In genomic region chr5:104398001-104398400, GRCm38 (mm10) we compare ENCODE assay signal across 29 mouse cellular contexts. TPM values are rescaled to one million over a fixed set of nuclear protein-coding genes. Genes with fewer than 3 reads are reported as not detected.
DNase-seq lines count a peak whose midpoint lies in the region; ATAC-seq and TF ChIP-seq lines count a peak whose summit lies in the region.
"Had no signal": no experiment of that assay in that cellular context is flagged by ENCODE, and none has a peak within 500 bp of the region (broad histone marks: within the 10 kb centered on the region; RNA-seq: fewer than 3 reads in every experiment).

No protein-coding gene starts in this region.

- WGBS in intestine, embryonic 14.5 days, result 89% methylated on average over 1 of the region's 1 CpGs
- whole genome bisulfite sequencing in intestine, embryonic 15.5 days, result 67% methylated on average over 1 of the region's 1 CpGs
- WGBS in liver, adult 2 months, result 67% methylated on average over 1 of the region's 1 CpGs
- 31% methylated on average over 1 of the region's 1 CpGs for WGBS in liver, postnatal 0 days (ENCODE audit: insufficient replicate concordance)
- 65% methylated on average over 1 of the region's 1 CpGs for WGBS in embryonic facial prominence, embryonic 14.5 days
- WGBS in forebrain, embryonic 14.5 days, result 64% methylated on average over 1 of the region's 1 CpGs

- 0 out of 2 replicates have a peak overlapping the region, but pooled peaks have one; percentile 27 for H3K27ac ChIP-seq in intestine, embryonic 14.5 days (ENCODE audit: low read depth)
- no peak overlapping the region for H3K27ac ChIP-seq in intestine, embryonic 15.5 days
- H3K27ac ChIP-seq in liver, adult 2 months (replicated peaks; ENCODE audit: insufficient read depth, low read depth, low read length), result no peak overlapping the region
- H3K27ac ChIP-seq in liver, postnatal 0 days (ENCODE audit: low read depth), result no peak overlapping the region
- peak overlapping the region; percentile 34 for H3K27ac ChIP-seq in embryonic facial prominence, embryonic 14.5 days (replicated peaks; ENCODE audit: low read depth, low read length)
- H3K27ac ChIP-seq in forebrain, embryonic 14.5 days (ENCODE audit: low read depth, low read length), result no peak overlapping the region
- H3K27ac ChIP-seq: forebrain, embryonic 10.5 days; gastrocnemius, adult 2 months; heart, adult 2 months; heart, embryonic 13.5 days; hindbrain, embryonic 10.5 days; hindbrain, embryonic 15.5 days; liver, embryonic 13.5 days; midbrain, embryonic 13.5 days had no signal

- TF ChIP-seq EP300 in liver, postnatal 0 days (IDR thresholded peaks at IDR 0.05; ENCODE audit: low read depth), result no peak

- no peaks in the 10 kb centered on the region for H3K27me3 ChIP-seq in intestine, embryonic 14.5 days (replicated peaks; ENCODE audit: control insufficient read depth, insufficient read depth, low read length)
- H3K27me3 ChIP-seq in intestine, embryonic 15.5 days (replicated peaks), result no peaks in the 10 kb centered on the region
- no peaks in the 10 kb centered on the region for H3K27me3 ChIP-seq in liver, adult 2 months (ENCODE audit: control insufficient read depth, insufficient read depth, low read length)
- H3K27me3 ChIP-seq in liver, postnatal 0 days (ENCODE audit: insufficient read depth, low read length), result no peaks in the 10 kb centered on the region
- H3K27me3 ChIP-seq in embryonic facial prominence, embryonic 14.5 days (replicated peaks; ENCODE audit: control insufficient read depth, insufficient read depth, low read length), result no peaks in the 10 kb centered on the region
- H3K27me3 ChIP-seq in forebrain, embryonic 14.5 days (replicated peaks; ENCODE audit: control insufficient read depth, insufficient read depth, low read length), result no peaks in the 10 kb centered on the region
- H3K27me3 ChIP-seq: heart, embryonic 13.5 days; hindbrain, embryonic 15.5 days; liver, embryonic 13.5 days; midbrain, embryonic 13.5 days had no signal

- 0 out of 2 replicates have a peak, but pooled peaks cover 10% of the 10 kb centered on the region for H3K4me1 ChIP-seq in intestine, embryonic 14.5 days (replicated peaks; ENCODE audit: control insufficient read depth, insufficient read depth, low read length)
- H3K4me1 ChIP-seq in intestine, embryonic 15.5 days (replicated peaks), result 0 out of 2 replicates have a peak, but pooled peaks cover 2% of the 10 kb centered on the region
- peaks cover 6% of the 10 kb centered on the region for H3K4me1 ChIP-seq in liver, adult 2 months (ENCODE audit: control insufficient read depth, insufficient read depth, low read length)
- H3K4me1 ChIP-seq in liver, postnatal 0 days (ENCODE audit: insufficient read depth), result no peaks in the 10 kb centered on the region
- H3K4me1 ChIP-seq in embryonic facial prominence, embryonic 14.5 days (ENCODE audit: control insufficient read depth, insufficient read depth, low read length), result 0 out of 2 replicates have a peak, but pooled peaks cover 10% of the 10 kb centered on the region
- H3K4me1 ChIP-seq in forebrain, embryonic 14.5 days (ENCODE audit: control insufficient read depth, insufficient read depth, low read length), result no peaks in the 10 kb centered on the region
- H3K4me1 ChIP-seq: hindbrain, embryonic 15.5 days; liver, embryonic 13.5 days; midbrain, embryonic 13.5 days had no signal

- ATAC-seq in intestine, embryonic 14.5 days (replicated peaks; ENCODE audit: low FRiP score, low TSS enrichment, low read depth), result no peak
- no peak for ATAC-seq in intestine, embryonic 15.5 days
- ATAC-seq in liver, postnatal 0 days, result no peak
- no peak for ATAC-seq in embryonic facial prominence, embryonic 14.5 days (ENCODE audit: low read depth)
- ATAC-seq in forebrain, embryonic 14.5 days, result no peak
- ATAC-seq: CD4-positive, CD25-positive, alpha-beta regulatory T cell, adult 4 months; forebrain, embryonic 16.5 days; intestine, embryonic 16.5 days; midbrain, embryonic 13.5 days had no signal

- H3K36me3 ChIP-seq in intestine, embryonic 14.5 days (ENCODE audit: control insufficient read depth, insufficient read depth, low read length), result no peaks in the 10 kb centered on the region
- no peaks in the 10 kb centered on the region for H3K36me3 ChIP-seq in intestine, embryonic 15.5 days
- no peaks in the 10 kb centered on the region for H3K36me3 ChIP-seq in liver, adult 2 months (ENCODE audit: control insufficient read depth, insufficient read depth, low read length)
- no peaks in the 10 kb centered on the region for H3K36me3 ChIP-seq in liver, postnatal 0 days (replicated peaks; ENCODE audit: insufficient read depth, low read length)
- no peaks in the 10 kb centered on the region for H3K36me3 ChIP-seq in embryonic facial prominence, embryonic 14.5 days (ENCODE audit: control insufficient read depth, insufficient read depth, low read length)
- H3K36me3 ChIP-seq in forebrain, embryonic 14.5 days (ENCODE audit: control insufficient read depth, insufficient read depth, low read length), result no peaks in the 10 kb centered on the region
- H3K36me3 ChIP-seq: forebrain, embryonic 10.5 days; heart, embryonic 13.5 days; hindbrain, embryonic 10.5 days; hindbrain, embryonic 15.5 days; liver, embryonic 13.5 days; midbrain, embryonic 13.5 days had no signal

- TF ChIP-seq CTCF in liver, adult 2 months (IDR thresholded peaks at IDR 0.05; ENCODE audit: low read depth, low read length), result no peak
- TF ChIP-seq CTCF in liver, postnatal 0 days (IDR thresholded peaks at IDR 0.05; ENCODE audit: low read depth), result no peak

- no peak overlapping the region for H3K9ac ChIP-seq in intestine, embryonic 14.5 days (ENCODE audit: low read length)
- no peak overlapping the region for H3K9ac ChIP-seq in intestine, embryonic 15.5 days
- H3K9ac ChIP-seq in liver, adult 2 months (ENCODE audit: low read depth, low read length), result no peak overlapping the region
- H3K9ac ChIP-seq in liver, postnatal 0 days (replicated peaks), result no peak overlapping the region
- H3K9ac ChIP-seq in embryonic facial prominence, embryonic 14.5 days (ENCODE audit: low read depth, low read length), result no peak overlapping the region
- no peak overlapping the region for H3K9ac ChIP-seq in forebrain, embryonic 14.5 days (ENCODE audit: low read length)
- H3K9ac ChIP-seq: heart, embryonic 13.5 days; hindbrain, embryonic 15.5 days; liver, embryonic 13.5 days; midbrain, embryonic 13.5 days had no signal

- no peak overlapping the region for H3K4me3 ChIP-seq in intestine, embryonic 14.5 days (ENCODE audit: low read depth, low read length)
- H3K4me3 ChIP-seq in intestine, embryonic 15.5 days (replicated peaks), result no peak overlapping the region
- H3K4me3 ChIP-seq in liver, adult 2 months (ENCODE audit: insufficient read depth, low read depth, low read length), result no peak overlapping the region
- H3K4me3 ChIP-seq in liver, postnatal 0 days (ENCODE audit: low read depth, low read length), result no peak overlapping the region
- H3K4me3 ChIP-seq in embryonic facial prominence, embryonic 14.5 days (ENCODE audit: low read depth, low read length), result no peak overlapping the region
- H3K4me3 ChIP-seq in forebrain, embryonic 14.5 days (ENCODE audit: low read depth, low read length), result no peak overlapping the region
- H3K4me3 ChIP-seq: forebrain, embryonic 10.5 days; gastrocnemius, adult 2 months; heart, adult 2 months; heart, embryonic 13.5 days; hindbrain, embryonic 10.5 days; hindbrain, embryonic 15.5 days; liver, embryonic 13.5 days; megakaryocyte, embryonic 14.5 days; midbrain, embryonic 13.5 days had no signal

- no peaks in the 10 kb centered on the region for H3K9me3 ChIP-seq in intestine, embryonic 14.5 days (ENCODE audit: control insufficient read depth, low read length)
- no peaks in the 10 kb centered on the region for H3K9me3 ChIP-seq in intestine, embryonic 15.5 days
- H3K9me3 ChIP-seq in liver, postnatal 0 days (ENCODE audit: low read length), result no peaks in the 10 kb centered on the region
- H3K9me3 ChIP-seq in embryonic facial prominence, embryonic 14.5 days (ENCODE audit: control insufficient read depth, low read length), result no peaks in the 10 kb centered on the region
- no peaks in the 10 kb centered on the region for H3K9me3 ChIP-seq in forebrain, embryonic 14.5 days (replicated peaks; ENCODE audit: control insufficient read depth, low read length)
- H3K9me3 ChIP-seq: forebrain, embryonic 10.5 days; heart, embryonic 13.5 days; hindbrain, embryonic 10.5 days; hindbrain, embryonic 15.5 days; liver, embryonic 13.5 days; megakaryocyte, embryonic 14.5 days; midbrain, embryonic 13.5 days had no signal

- TF ChIP-seq POLR2A in liver, adult 2 months (IDR thresholded peaks at IDR 0.05; ENCODE audit: extremely low read depth, insufficient read depth, low read length), result no peak

- H3K4me2 ChIP-seq in intestine, embryonic 14.5 days (ENCODE audit: low read length), result no peak overlapping the region
- no peak overlapping the region for H3K4me2 ChIP-seq in intestine, embryonic 15.5 days (replicated peaks)
- no peak overlapping the region for H3K4me2 ChIP-seq in liver, postnatal 0 days (ENCODE audit: low read depth, low read length)
- no peak overlapping the region for H3K4me2 ChIP-seq in embryonic facial prominence, embryonic 14.5 days (ENCODE audit: low read depth, low read length)
- H3K4me2 ChIP-seq in forebrain, embryonic 14.5 days (ENCODE audit: low read length), result no peak overlapping the region
- H3K4me2 ChIP-seq: heart, embryonic 13.5 days; hindbrain, embryonic 15.5 days; liver, embryonic 13.5 days; midbrain, embryonic 13.5 days had no signal

- DNase-seq in intestine, embryonic 14.5 days (ENCODE audit: low spot score), result no peak
- peak; percentile 33 for DNase-seq in liver, adult 2 months (ENCODE audit: extremely low read depth, low read depth, low spot score)
- DNase-seq in liver, postnatal 0 days, result no peak
- peak; percentile 66 for DNase-seq in NIH3T3 (ENCODE audit: low read depth)
- peak; percentile 24 for DNase-seq in embryonic facial prominence, embryonic 14.5 days (ENCODE audit: low spot score)
- no peak for DNase-seq in embryo, embryonic 11 days
- no peak for DNase-seq in forebrain, embryonic 14.5 days (ENCODE audit: low spot score)
- DNase-seq: adrenal gland, adult 8-10 months; cerebellum, adult 2 months; cerebellum, postnatal 14 days; gastrocnemius, adult 2 months; gastrocnemius, postnatal 36 days; heart, adult 2 months; heart, postnatal 10 days; kidney, postnatal 10 days; liver, embryonic 13.5 days; lung, adult 2 months; lung, postnatal 36 days; thymus, postnatal 4 days had no signal

- H3K79me2 ChIP-seq in liver, adult 2 months (ENCODE audit: control insufficient read depth, insufficient read depth, low read length), result no peaks in the 10 kb centered on the region

RNA-seq across cellular contexts. Expression of gene Spp1, which starts 36.9 kb away (rescaled TPM):
- 2.6 and 91.2 TPM in 2 replicates for polyA plus RNA-seq in intestine, embryonic 14.5 days (2014; fragmentation: Nextera tagmentation; extraction: Ambion mirVana)
- polyA plus RNA-seq in intestine, embryonic 15.5 days (2015; fragmentation: Nextera tagmentation; extraction: Ambion mirVana), result 78.0 and 101 TPM in 2 replicates
- 29.8 and 39.8 TPM in 2 replicates for total RNA-seq in liver, adult 2 months (2014; rRNA removed)
- polyA plus RNA-seq in liver, adult 2 months (2012; rRNA removed), result 16.7 and 19.3 TPM in 2 replicates
- 73.9 and 103 TPM in 2 replicates for polyA plus RNA-seq in liver, postnatal 0 days (2015; fragmentation: Nextera tagmentation; extraction: Ambion mirVana)
- 310 and 610 TPM in 2 replicates for polyA plus RNA-seq in embryonic facial prominence, embryonic 14.5 days (2014; fragmentation: Nextera tagmentation; extraction: Ambion mirVana)
- polyA plus RNA-seq in forebrain, embryonic 14.5 days (2014; fragmentation: Nextera tagmentation; extraction: Ambion mirVana), result 11.6 and 17.0 TPM in 2 replicates

Comparison
In these comparisons a context has a peak if more than half of its experiments do, and no peak if none do; other contexts are left out.
1. DNase-seq: peak in liver, adult 2 months (single experiment), NIH3T3 (single experiment) and embryonic facial prominence, embryonic 14.5 days (single experiment); none in intestine, embryonic 14.5 days (single experiment), liver, postnatal 0 days (single experiment), embryo, embryonic 11 days (single experiment) and forebrain, embryonic 14.5 days (single experiment).
2. H3K27ac ChIP-seq: peak in intestine, embryonic 14.5 days (single experiment) and embryonic facial prominence, embryonic 14.5 days (single experiment); none in intestine, embryonic 15.5 days (single experiment), liver, adult 2 months (single experiment), liver, postnatal 0 days (single experiment) and forebrain, embryonic 14.5 days (single experiment).